Mouse (Mus musculus) embryonic facial prominence, embryonic 15.5 days (tissue): ENCODE measurements at regions not wholly inside any gene's neighbourhood (a gene's known extent, or its start where the extent isn't known, plus 50 kb on each side); places are given as distances from the start of the nearest gene placed in this dataset.

ENCODE experiments used
- ATAC-seq: fragments of 200-750 bp; cut with Nextera tagmentation; 2 replicates; pipeline ENCODE4 v1.8.0; 2017; ENCODE audit warnings: low read depth, moderate TSS enrichment; ENCODE audit not compliant: insufficient number of reproducible peaks, low FRiP score, low TSS enrichment
- H3K27ac ChIP-seq: fragments of 300-500 bp; sonication (generic); replicated peaks from 2 replicates; pipeline ENCODE4 v1.5.1; 2015; ENCODE audit warnings: mild to moderate bottlenecking, inconsistent platforms
- H3K27me3 ChIP-seq: fragments of 300-500 bp; sonication (generic); 2 replicates; pipeline ENCODE4 v1.6.1; 2015; ENCODE audit warnings: inconsistent platforms
- H3K36me3 ChIP-seq: fragments of 300-500 bp; sonication (generic); 2 replicates; pipeline ENCODE4 v1.6.1; 2015; ENCODE audit warnings: mild to moderate bottlenecking, inconsistent platforms
- H3K4me1 ChIP-seq: fragments of 300-500 bp; sonication (generic); 2 replicates; pipeline ENCODE4 v1.6.1; 2015; ENCODE audit warnings: inconsistent platforms
- H3K4me2 ChIP-seq: fragments of 300-500 bp; sonication (generic); replicated peaks from 2 replicates; pipeline ENCODE4 v1.6.1; 2015; ENCODE audit warnings: mild to moderate bottlenecking, inconsistent platforms
- H3K4me3 ChIP-seq: fragments of 300-500 bp; sonication (generic); replicated peaks from 2 replicates; pipeline ENCODE4 v1.5.1; 2015; ENCODE audit warnings: mild to moderate bottlenecking, inconsistent platforms
- H3K9ac ChIP-seq: fragments of 300-500 bp; sonication (generic); 2 replicates; pipeline ENCODE4 v1.6.1; 2015; ENCODE audit warnings: inconsistent platforms
- H3K9me3 ChIP-seq: fragments of 300-500 bp; sonication (generic); replicated peaks from 2 replicates; pipeline ENCODE4 v1.6.1; 2016; ENCODE audit warnings: inconsistent platforms
- WGBS: fragments of 180-500 bp; shearing (Covaris S2); methylation state at CpG from one replicate; pipeline ENCODE4 v1.1.7; 2015; 5-methylcytosine and 5-hydroxymethylcytosine counted together

DNA sequence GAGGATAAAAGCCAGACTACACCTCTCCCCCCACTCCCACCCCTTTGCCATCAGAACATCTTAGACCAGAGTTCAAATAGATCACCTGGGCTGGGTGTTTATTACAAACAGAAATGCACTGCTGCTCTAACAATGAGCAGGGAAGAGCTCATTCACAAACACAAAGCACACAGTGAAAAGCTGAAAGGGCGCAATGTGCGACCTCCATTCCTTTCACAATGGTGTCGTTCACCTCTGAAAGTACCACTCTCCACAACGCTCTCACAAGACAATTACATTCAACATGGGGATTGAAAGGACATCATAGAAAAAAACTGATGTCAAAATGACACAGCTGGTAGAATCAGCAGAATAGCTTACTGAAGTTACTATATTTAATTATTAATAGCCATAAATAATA lies 426.8 kb downstream of the Fat4 start:
- Histone ChIP-seq H3K27me3 (no peaks in the 10 kb centered on the region), H3K27ac (no peak overlapping the region), H3K9ac (no peak overlapping the region), H3K36me3 (no peaks in the 10 kb centered on the region), H3K9me3 (no peaks in the 10 kb centered on the region), H3K4me2 (no peak overlapping the region), H3K4me3 (no peak overlapping the region), H3K4me1 (no peaks in the 10 kb centered on the region)
- WGBS = 86% methylated on average over 4 of the region's 4 CpGs
- no peak for ATAC-seq

DNA sequence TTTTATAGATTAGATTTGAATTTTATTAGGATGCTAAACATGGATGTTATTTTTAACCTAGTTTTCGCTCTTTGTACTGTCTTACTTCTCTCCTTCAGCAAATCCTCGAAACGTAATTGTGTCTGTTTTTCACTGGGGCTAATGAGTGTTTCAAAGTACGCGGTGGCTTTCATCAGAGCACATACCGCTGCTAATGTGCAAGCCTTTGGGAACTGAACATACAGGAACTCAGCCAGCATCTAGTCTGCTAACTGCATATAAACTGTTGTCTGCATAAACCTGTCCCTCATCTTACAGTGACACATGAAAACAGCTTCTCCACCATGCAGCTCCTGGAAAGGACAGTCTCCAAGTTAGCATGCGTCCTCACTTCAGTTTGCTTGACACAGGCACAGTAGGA lies 434.1 kb downstream of the Fat4 start:
- ATAC-seq = no peak
- H3K4me3 ChIP-seq = no peak overlapping the region
- H3K27ac ChIP-seq = no peak overlapping the region
- WGBS = 66% methylated on average over 7 of the region's 7 CpGs
- no peaks in the 10 kb centered on the region for H3K9me3 ChIP-seq
- H3K4me1 ChIP-seq = no peaks in the 10 kb centered on the region
- no peaks in the 10 kb centered on the region for H3K27me3 ChIP-seq
- H3K36me3 ChIP-seq = no peaks in the 10 kb centered on the region
- no peak overlapping the region for H3K4me2 ChIP-seq
- no peak overlapping the region for H3K9ac ChIP-seq

DNA sequence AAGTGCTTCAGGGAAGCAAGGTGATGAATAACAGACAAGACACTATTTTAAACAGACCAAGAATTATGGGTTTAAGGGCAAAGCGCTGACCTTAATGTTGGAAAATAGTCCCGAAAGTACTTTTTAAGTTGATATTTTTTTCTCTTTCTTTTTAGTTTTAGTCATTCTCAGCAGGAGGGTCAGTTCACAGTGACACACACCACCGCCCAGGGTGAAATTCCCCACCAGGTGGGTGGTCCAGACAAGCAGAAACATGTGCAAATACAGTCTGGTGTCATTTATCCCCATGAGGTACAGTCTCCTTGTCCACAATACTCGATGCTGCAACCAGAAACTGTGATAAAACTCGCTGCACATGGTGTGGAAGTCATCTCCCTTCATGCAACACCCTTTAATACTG lies 435.5 kb downstream of the Fat4 start:
- H3K27me3 ChIP-seq = no peaks in the 10 kb centered on the region
- H3K9me3 ChIP-seq = no peaks in the 10 kb centered on the region
- no peak for ATAC-seq
- WGBS = 55% methylated on average over 5 of the region's 5 CpGs
- H3K4me3 ChIP-seq = no peak overlapping the region
- no peak overlapping the region for H3K4me2 ChIP-seq
- no peak overlapping the region for H3K27ac ChIP-seq
- no peaks in the 10 kb centered on the region for H3K4me1 ChIP-seq
- H3K9ac ChIP-seq = no peak overlapping the region
- no peaks in the 10 kb centered on the region for H3K36me3 ChIP-seq

DNA sequence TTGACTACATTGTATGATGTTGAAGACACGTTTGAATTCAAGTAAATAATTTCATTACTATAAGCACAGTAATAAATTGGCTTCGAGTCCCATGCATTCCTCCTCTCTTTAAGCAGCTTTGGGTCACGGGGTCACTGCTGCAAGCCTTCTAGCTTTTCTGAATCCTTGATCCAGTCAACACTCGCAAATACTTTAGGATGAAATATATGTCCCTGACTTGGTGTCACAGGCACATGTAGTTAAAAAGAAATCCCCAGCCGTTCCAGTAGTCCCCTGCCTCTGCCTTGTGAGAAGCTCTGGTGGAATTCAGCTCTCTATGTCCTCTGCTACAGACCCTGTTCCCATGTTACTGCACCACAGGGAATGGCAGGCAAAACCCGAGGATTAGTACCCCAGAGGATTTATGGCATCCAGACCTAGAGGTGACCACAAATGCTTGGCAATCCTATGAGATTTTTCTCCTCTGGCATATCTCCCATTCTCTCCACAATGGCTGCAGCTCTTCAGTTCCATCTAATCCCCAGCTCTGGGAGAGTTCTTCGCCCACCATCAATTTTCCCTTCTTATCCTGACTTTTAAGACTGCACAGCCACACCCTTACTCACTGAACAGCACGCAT lies 449.0 kb downstream of the Fat4 start:
- ATAC-seq = no peak

DNA sequence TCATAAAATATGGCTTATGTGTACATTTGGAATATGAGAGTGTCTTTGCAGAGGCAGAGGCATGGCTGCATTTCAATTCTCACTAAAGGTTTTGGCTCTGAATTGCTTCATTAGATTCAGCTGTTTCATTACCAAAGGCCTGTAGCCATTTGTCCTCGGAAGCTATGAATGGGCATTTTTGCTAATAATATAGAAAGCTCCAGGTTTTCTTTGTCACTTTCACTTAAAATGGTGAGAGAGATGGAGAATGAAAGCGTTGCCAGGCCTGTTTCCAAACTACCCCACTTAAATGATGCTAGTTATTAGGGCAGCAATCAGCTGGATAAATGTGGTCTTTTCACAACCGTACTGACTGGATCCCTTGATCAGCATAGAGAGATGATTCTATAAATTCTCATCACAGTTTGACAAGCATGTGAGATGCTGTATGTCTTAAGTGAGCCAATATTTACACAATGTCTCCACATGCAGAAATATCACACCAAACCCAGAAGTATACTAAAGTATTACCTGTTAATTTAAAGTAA lies 454.5 kb downstream of the Fat4 start:
- Histone ChIP-seq H3K36me3 (no peaks in the 10 kb centered on the region), H3K27ac (no peak overlapping the region), H3K4me2 (no peak overlapping the region), H3K9me3 (no peaks in the 10 kb centered on the region), H3K9ac (no peak overlapping the region), H3K4me1 (no peaks in the 10 kb centered on the region), H3K27me3 (no peaks in the 10 kb centered on the region), H3K4me3 (no peak overlapping the region)
- no peak for ATAC-seq
- 75% methylated on average over 3 of the region's 3 CpGs for WGBS

More for the DNA sequence above, 449.0 kb downstream of the Fat4 start:
- Histone ChIP-seq H3K4me3 (no peak overlapping the region), H3K9ac (no peak overlapping the region), H3K36me3 (no peaks in the 10 kb centered on the region), H3K27ac (no peak overlapping the region), H3K27me3 (no peaks in the 10 kb centered on the region), H3K4me2 (no peak overlapping the region), H3K4me1 (no peaks in the 10 kb centered on the region), H3K9me3 (no peaks in the 10 kb centered on the region)
- WGBS = 41% methylated on average over 8 of the region's 8 CpGs

DNA sequence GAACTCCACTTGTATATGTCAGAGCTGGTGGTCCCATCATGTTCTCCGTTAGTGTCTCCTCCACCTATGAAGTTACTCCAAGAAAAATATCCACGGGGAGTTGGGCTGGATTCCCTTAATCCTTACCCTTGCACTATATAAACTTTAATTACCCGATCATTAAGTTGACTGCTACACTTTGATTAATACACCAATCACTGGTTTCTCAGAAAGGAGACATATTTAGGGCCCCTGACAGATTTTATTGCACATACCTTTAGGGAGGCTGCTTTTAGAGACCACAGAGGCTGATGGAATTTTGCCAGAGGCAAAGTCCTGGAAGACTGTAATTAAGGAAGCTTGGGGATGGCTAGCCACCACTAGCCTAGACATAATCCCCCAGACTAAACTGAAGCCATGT lies 457.3 kb downstream of the Fat4 start:
- Histone ChIP-seq H3K4me1 (no peaks in the 10 kb centered on the region), H3K27me3 (no peaks in the 10 kb centered on the region), H3K27ac (no peak overlapping the region), H3K9ac (no peak overlapping the region), H3K4me2 (no peak overlapping the region), H3K4me3 (no peak overlapping the region), H3K36me3 (no peaks in the 10 kb centered on the region), H3K9me3 (no peaks in the 10 kb centered on the region)
- WGBS = 58% methylated on average over 3 of the region's 3 CpGs
- ATAC-seq = no peak

DNA sequence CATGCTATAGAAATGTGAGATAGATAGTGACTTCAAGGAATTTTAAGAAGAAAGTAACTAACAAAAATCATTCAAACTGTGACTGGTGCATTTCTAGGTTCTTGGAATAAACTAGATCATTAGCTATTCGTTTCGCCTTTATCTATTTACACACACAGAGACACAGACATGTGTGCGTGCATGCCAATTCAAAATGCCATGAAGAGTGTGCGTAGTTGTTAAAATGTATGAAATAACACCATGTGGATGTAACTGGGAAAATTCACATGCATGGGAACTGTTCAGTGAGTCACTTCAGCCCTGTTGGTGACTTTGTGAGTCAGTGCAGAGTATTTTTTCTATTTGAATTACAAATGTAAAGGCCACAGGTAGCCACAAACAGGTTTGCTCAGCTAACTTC lies 460.8 kb downstream of the Fat4 start:
- no peak for ATAC-seq
- WGBS = 94% methylated on average over 4 of the region's 4 CpGs
- Histone ChIP-seq H3K27me3 (no peaks in the 10 kb centered on the region), H3K9ac (no peak overlapping the region), H3K4me2 (no peak overlapping the region), H3K9me3 (no peaks in the 10 kb centered on the region), H3K4me1 (no peaks in the 10 kb centered on the region), H3K36me3 (no peaks in the 10 kb centered on the region), H3K27ac (no peak overlapping the region), H3K4me3 (no peak overlapping the region)

DNA sequence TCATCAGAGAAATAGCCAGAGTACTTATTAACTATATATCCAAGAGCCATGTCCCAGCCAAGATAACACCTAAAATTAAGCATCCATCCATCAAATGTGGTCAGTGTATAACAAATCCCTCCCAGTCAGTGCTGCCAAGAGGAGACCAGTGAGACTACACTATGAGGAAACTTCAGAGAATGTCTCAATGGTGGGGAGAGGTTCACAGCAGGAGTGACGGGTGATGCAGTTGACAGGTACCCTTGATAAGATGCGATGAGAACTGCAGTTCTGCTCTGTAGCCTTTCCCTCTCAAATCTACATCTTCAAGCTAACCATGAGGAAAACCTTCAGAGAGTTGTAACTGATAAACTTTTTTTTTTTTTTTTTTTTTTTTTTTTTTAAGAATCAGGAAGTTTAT lies 470.3 kb downstream of the Fat4 start:
- ATAC-seq = no peak
- no peaks in the 10 kb centered on the region for H3K9me3 ChIP-seq
- H3K36me3 ChIP-seq = no peaks in the 10 kb centered on the region
- H3K4me3 ChIP-seq = no peak overlapping the region
- H3K9ac ChIP-seq = no peak overlapping the region
- H3K27me3 ChIP-seq = no peaks in the 10 kb centered on the region
- no peaks in the 10 kb centered on the region for H3K4me1 ChIP-seq
- 89% methylated on average over 2 of the region's 2 CpGs for WGBS
- no peak overlapping the region for H3K27ac ChIP-seq
- no peak overlapping the region for H3K4me2 ChIP-seq

DNA sequence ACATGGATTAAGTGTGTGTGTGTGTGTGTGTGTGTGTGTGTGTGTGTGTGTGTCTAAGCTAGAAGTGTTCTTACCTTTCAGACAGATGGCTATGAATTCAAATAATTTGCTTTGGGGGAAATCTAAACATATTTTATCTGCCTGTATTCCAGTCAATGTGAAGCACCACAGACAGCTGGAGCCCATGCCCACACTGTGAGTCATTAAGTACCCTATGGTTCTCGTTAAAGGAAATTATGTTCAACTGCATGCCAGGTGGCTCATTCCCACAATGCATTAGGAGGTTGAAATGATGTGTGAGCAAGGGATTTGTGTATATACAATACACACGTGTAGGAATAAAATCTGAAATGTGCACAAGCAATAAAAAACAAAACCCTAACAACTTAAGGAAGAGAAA lies 473.5 kb downstream of the Fat4 start:
- 22% methylated on average over 2 of the region's 2 CpGs for WGBS
- no peak for ATAC-seq
- Histone ChIP-seq H3K27ac (no peak overlapping the region), H3K4me2 (no peak overlapping the region), H3K27me3 (no peaks in the 10 kb centered on the region), H3K36me3 (no peaks in the 10 kb centered on the region), H3K4me3 (no peak overlapping the region), H3K9ac (no peak overlapping the region), H3K4me1 (no peaks in the 10 kb centered on the region), H3K9me3 (no peaks in the 10 kb centered on the region)

DNA sequence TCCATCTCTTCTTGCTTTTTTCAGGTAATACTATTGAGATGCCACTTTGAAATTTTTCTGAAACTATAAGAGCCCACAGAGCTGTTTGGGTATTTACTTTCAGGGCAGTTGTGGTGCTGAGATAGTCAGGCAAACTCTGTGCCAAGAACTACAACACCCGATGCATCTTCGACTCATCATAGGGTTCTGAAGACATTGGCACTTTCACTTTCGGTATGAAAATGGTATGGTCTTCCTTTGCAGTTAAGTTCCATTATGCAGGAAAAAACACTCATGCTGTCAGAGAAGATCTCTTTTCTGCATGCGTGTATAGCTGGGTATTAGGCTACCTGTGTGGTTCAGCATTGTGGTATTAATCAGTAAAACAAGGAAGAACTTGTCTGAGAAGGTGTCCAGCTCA lies 484.2 kb downstream of the Fat4 start:
- no peak for ATAC-seq
- 86% methylated on average over 4 of the region's 4 CpGs for WGBS
- Histone ChIP-seq H3K36me3 (no peaks in the 10 kb centered on the region), H3K9ac (no peak overlapping the region), H3K4me2 (no peak overlapping the region), H3K4me1 (no peaks in the 10 kb centered on the region), H3K27ac (no peak overlapping the region), H3K9me3 (no peaks in the 10 kb centered on the region), H3K4me3 (no peak overlapping the region), H3K27me3 (no peaks in the 10 kb centered on the region)

DNA sequence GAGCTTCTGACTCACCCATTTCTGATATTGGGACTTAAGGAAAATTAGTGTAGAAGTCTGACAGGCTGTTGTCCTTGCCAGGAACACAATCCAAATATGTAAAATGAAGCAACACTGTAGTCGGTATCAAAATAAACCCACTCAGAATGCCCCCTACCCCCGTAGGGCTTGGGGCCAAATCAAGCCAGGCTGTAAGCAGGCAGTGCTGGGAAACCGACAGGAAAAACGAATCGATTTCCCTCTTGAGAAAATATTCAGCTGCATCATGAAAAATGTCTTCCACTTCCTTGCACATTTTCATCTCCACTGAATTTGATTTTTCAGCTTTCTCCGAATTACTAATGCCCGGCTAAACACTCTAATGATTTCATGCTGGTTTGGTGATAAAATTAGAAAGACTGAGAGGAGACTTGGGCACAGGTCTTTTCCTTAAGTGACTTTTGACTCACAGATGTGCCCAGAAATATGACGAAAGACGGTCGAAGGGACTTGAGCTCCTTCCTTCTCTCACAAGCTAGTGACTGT lies 485.7 kb downstream of the Fat4 start:
- 62% methylated on average over 10 of the region's 10 CpGs for WGBS

DNA sequence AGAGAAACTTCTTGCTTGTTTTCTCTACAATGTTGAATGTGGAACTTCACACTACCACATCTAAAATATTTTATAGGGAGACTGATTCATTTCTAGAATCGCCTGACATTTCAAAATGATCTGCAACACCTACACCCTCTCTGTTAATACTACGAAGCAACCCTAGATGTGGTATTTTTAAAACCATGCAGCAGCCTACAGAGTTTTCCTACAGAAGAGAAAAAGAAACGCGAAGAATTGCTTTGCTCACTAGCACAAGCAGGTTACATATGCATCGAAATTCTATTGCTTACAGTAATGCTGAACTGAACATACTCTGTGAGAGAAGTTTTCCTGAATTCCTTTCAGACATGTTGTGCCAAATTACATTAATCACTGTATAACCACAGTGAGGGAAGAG lies 488.7 kb downstream of the Fat4 start:
- Histone ChIP-seq H3K4me1 (no peaks in the 10 kb centered on the region), H3K4me3 (no peak overlapping the region), H3K4me2 (no peak overlapping the region), H3K9ac (no peak overlapping the region), H3K27ac (no peak overlapping the region), H3K9me3 (no peaks in the 10 kb centered on the region), H3K27me3 (no peaks in the 10 kb centered on the region), H3K36me3 (no peaks in the 10 kb centered on the region)
- ATAC-seq = no peak
- 76% methylated on average over 5 of the region's 5 CpGs for WGBS

More for the DNA sequence above, 485.7 kb downstream of the Fat4 start:
- Histone ChIP-seq H3K4me1 (no peaks in the 10 kb centered on the region), H3K27ac (no peak overlapping the region), H3K9me3 (no peaks in the 10 kb centered on the region), H3K36me3 (no peaks in the 10 kb centered on the region), H3K4me3 (no peak overlapping the region), H3K4me2 (no peak overlapping the region), H3K9ac (no peak overlapping the region), H3K27me3 (no peaks in the 10 kb centered on the region)
- ATAC-seq = no peak
